Comparison of ENCODE assay signal across 8 mouse cellular contexts in genomic region chr3:87755964-87756363, GRCm38 (mm10). TPM values are rescaled to one million over a fixed set of nuclear protein-coding genes. Genes with fewer than 3 reads are reported as not detected.
DNase-seq lines count a peak whose midpoint lies in the region; ATAC-seq lines count a peak whose summit lies in the region.

No protein-coding gene starts in this region.

- peak; percentile 79 to 80 for DNase-seq in adrenal gland, postnatal 4 days (ENCODE audit: low spot score in 2 of 2)
- peak; percentile 86 for DNase-seq in embryonic facial prominence, embryonic 14.5 days (ENCODE audit: low spot score)
- DNase-seq in heart, embryonic 10.5 days (ENCODE audit: low spot score), result peak; percentile 90
- DNase-seq in kidney, adult 9 months, result peak; percentile 88
- DNase-seq in spleen, adult 12 weeks (ENCODE audit: low spot score), result peak; percentile 13

- H3K27ac ChIP-seq in embryonic facial prominence, embryonic 14.5 days (replicated peaks; ENCODE audit: low read depth, low read length), result no peak overlapping the region
- 0 out of 2 replicates have a peak overlapping the region, but pooled peaks have one; percentile 25 for H3K27ac ChIP-seq in heart, embryonic 10.5 days
- H3K27ac ChIP-seq in limb, embryonic 13.5 days, result no peak overlapping the region
- no peak overlapping the region for H3K27ac ChIP-seq in midbrain, embryonic 15.5 days

- ATAC-seq in embryonic facial prominence, embryonic 14.5 days (ENCODE audit: low read depth), result peak; percentile 96
- peak; percentile 87 for ATAC-seq in limb, embryonic 13.5 days (ENCODE audit: low FRiP score, low read depth)
- peak; percentile 91 for ATAC-seq in midbrain, embryonic 15.5 days (replicated peaks)
- no peak for ATAC-seq in erythroid progenitor cell, adult 5-6 weeks (replicated peaks; ENCODE audit: low FRiP score, poor library complexity, severe bottlenecking)

- peaks cover 6% of the 10 kb centered on the region; the same call in 1 of the 2 replicates for H3K4me1 ChIP-seq in embryonic facial prominence, embryonic 14.5 days (ENCODE audit: control insufficient read depth, insufficient read depth, low read length)
- H3K4me1 ChIP-seq in heart, embryonic 10.5 days, result peaks cover 26% of the 10 kb centered on the region
- H3K4me1 ChIP-seq in limb, embryonic 13.5 days, result peaks cover 10% of the 10 kb centered on the region
- H3K4me1 ChIP-seq in midbrain, embryonic 15.5 days, result peaks cover 3% of the 10 kb centered on the region; the same call in 1 of the 2 replicates

- peak overlapping the region; percentile 22 for H3K4me3 ChIP-seq in embryonic facial prominence, embryonic 14.5 days (ENCODE audit: low read depth, low read length)
- peak overlapping the region; percentile 37 for H3K4me3 ChIP-seq in heart, embryonic 10.5 days
- H3K4me3 ChIP-seq in limb, embryonic 13.5 days, result peak overlapping the region; percentile 22; the same call in 1 of the 2 replicates
- peak overlapping the region; percentile 29 for H3K4me3 ChIP-seq in midbrain, embryonic 15.5 days

- H3K4me2 ChIP-seq in embryonic facial prominence, embryonic 14.5 days (ENCODE audit: low read depth, low read length), result peak overlapping the region; percentile 51
- H3K4me2 ChIP-seq in limb, embryonic 13.5 days (replicated peaks), result peak overlapping the region; percentile 59
- peak overlapping the region; percentile 54 for H3K4me2 ChIP-seq in midbrain, embryonic 15.5 days

- WGBS in embryonic facial prominence, embryonic 14.5 days, result 3% methylated on average over 20 of the region's 24 CpGs
- 4% methylated on average over 24 of the region's 24 CpGs for WGBS in heart, embryonic 10.5 days
- 2% methylated on average over 24 of the region's 24 CpGs for WGBS in limb, embryonic 13.5 days
- WGBS in midbrain, embryonic 15.5 days, result 4% methylated on average over 24 of the region's 24 CpGs

- peak overlapping the region; percentile 45; the same call in 1 of the 2 replicates for H3K9ac ChIP-seq in embryonic facial prominence, embryonic 14.5 days (ENCODE audit: low read depth, low read length)
- H3K9ac ChIP-seq in limb, embryonic 13.5 days, result peak overlapping the region; percentile 40
- peak overlapping the region; percentile 17; the same call in 1 of the 2 replicates for H3K9ac ChIP-seq in midbrain, embryonic 15.5 days

- H3K36me3 ChIP-seq in embryonic facial prominence, embryonic 14.5 days (ENCODE audit: control insufficient read depth, insufficient read depth, low read length), result peaks cover 15% of the 10 kb centered on the region; the same call in 1 of the 2 replicates
- H3K36me3 ChIP-seq in heart, embryonic 10.5 days, result peaks cover 36% of the 10 kb centered on the region
- peaks cover 32% of the 10 kb centered on the region for H3K36me3 ChIP-seq in limb, embryonic 13.5 days
- no peaks in the 10 kb centered on the region for H3K36me3 ChIP-seq in midbrain, embryonic 15.5 days (replicated peaks)

- H3K9me3 ChIP-seq in embryonic facial prominence, embryonic 14.5 days (ENCODE audit: control insufficient read depth, low read length), result no peaks in the 10 kb centered on the region
- H3K9me3 ChIP-seq in heart, embryonic 10.5 days, result no peaks in the 10 kb centered on the region
- no peaks in the 10 kb centered on the region for H3K9me3 ChIP-seq in limb, embryonic 13.5 days
- H3K9me3 ChIP-seq in midbrain, embryonic 15.5 days, result no peaks in the 10 kb centered on the region

- H3K27me3 ChIP-seq in embryonic facial prominence, embryonic 14.5 days (replicated peaks; ENCODE audit: control insufficient read depth, insufficient read depth, low read length), result 0 out of 2 replicates have a peak, but pooled peaks cover 2% of the 10 kb centered on the region
- peaks cover 82% of the 10 kb centered on the region for H3K27me3 ChIP-seq in heart, embryonic 10.5 days (ENCODE audit: insufficient read depth, poor library complexity, severe bottlenecking)
- peaks cover 12% of the 10 kb centered on the region for H3K27me3 ChIP-seq in limb, embryonic 13.5 days
- H3K27me3 ChIP-seq in midbrain, embryonic 15.5 days (replicated peaks), result peaks cover 7% of the 10 kb centered on the region

RNA-seq across cellular contexts. Expression of gene Lrrc71, which starts 7.5 kb away (rescaled TPM):
- total RNA-seq in adrenal gland, postnatal 4 days (2021), result 1 to 10 TPM in 1 of 2 experiments, under 1 TPM in 1; 0.78 to 1.5 TPM
- polyA plus RNA-seq in embryonic facial prominence, embryonic 14.5 days (2014; fragmentation: Nextera tagmentation; extraction: Ambion mirVana), result 0.60 and 1.5 TPM in 2 replicates
- 0.30 and 0.63 TPM in 2 replicates for polyA plus RNA-seq in heart, embryonic 10.5 days (2016; fragmentation: Nextera tagmentation; extraction: Ambion mirVana)
- 0.36 and 0.61 TPM in 2 replicates for polyA plus RNA-seq in limb, embryonic 13.5 days (2015; fragmentation: Nextera tagmentation; extraction: Ambion mirVana)
- polyA plus RNA-seq in midbrain, embryonic 15.5 days (2015; fragmentation: Nextera tagmentation; extraction: Ambion mirVana), result 0.84 and 0.89 TPM in 2 replicates
- total RNA-seq in erythroid progenitor cell, adult 5-6 weeks (2015; ENCODE audit: low replicate concordance), result not detected in 2 replicates
- not detected in 2 replicates for total RNA-seq in erythroid progenitor cell, adult 5-6 weeks (2017; ENCODE audit: low replicate concordance)

RNA-seq across cellular contexts. Expression of gene Ntrk1, which starts 39.0 kb away (rescaled TPM):
- total RNA-seq in adrenal gland, postnatal 4 days (2021), result 10 to 100 TPM; 14.6 to 26.4 TPM
- 16.2 and 19.5 TPM in 2 replicates for polyA plus RNA-seq in embryonic facial prominence, embryonic 14.5 days (2014; fragmentation: Nextera tagmentation; extraction: Ambion mirVana)
- 0.05 and 0.68 TPM in 2 replicates for polyA plus RNA-seq in heart, embryonic 10.5 days (2016; fragmentation: Nextera tagmentation; extraction: Ambion mirVana)
- polyA plus RNA-seq in limb, embryonic 13.5 days (2015; fragmentation: Nextera tagmentation; extraction: Ambion mirVana), result 2.6 and 2.7 TPM in 2 replicates
- 1.0 and 1.6 TPM in 2 replicates for polyA plus RNA-seq in midbrain, embryonic 15.5 days (2015; fragmentation: Nextera tagmentation; extraction: Ambion mirVana)
- total RNA-seq in erythroid progenitor cell, adult 5-6 weeks (2015; ENCODE audit: low replicate concordance), result not detected in 2 replicates
- total RNA-seq in erythroid progenitor cell, adult 5-6 weeks (2017; ENCODE audit: low replicate concordance), result not detected in 2 replicates

RNA-seq across cellular contexts. Expression of gene Insrr, which starts 40.8 kb away (rescaled TPM):
- total RNA-seq in adrenal gland, postnatal 4 days (2021), result 1 to 10 TPM; 2.1 to 5.8 TPM
- 1.2 and 1.6 TPM in 2 replicates for polyA plus RNA-seq in embryonic facial prominence, embryonic 14.5 days (2014; fragmentation: Nextera tagmentation; extraction: Ambion mirVana)
- 0.07 TPM in 1 of 2 replicates, not detected in the other for polyA plus RNA-seq in heart, embryonic 10.5 days (2016; fragmentation: Nextera tagmentation; extraction: Ambion mirVana)
- polyA plus RNA-seq in limb, embryonic 13.5 days (2015; fragmentation: Nextera tagmentation; extraction: Ambion mirVana), result 0.27 and 0.51 TPM in 2 replicates
- polyA plus RNA-seq in midbrain, embryonic 15.5 days (2015; fragmentation: Nextera tagmentation; extraction: Ambion mirVana), result 0.66 and 0.69 TPM in 2 replicates
- not detected in 2 replicates for total RNA-seq in erythroid progenitor cell, adult 5-6 weeks (2015; ENCODE audit: low replicate concordance)
- total RNA-seq in erythroid progenitor cell, adult 5-6 weeks (2017; ENCODE audit: low replicate concordance), result not detected in 2 replicates

Comparison
In these comparisons a context has a peak if more than half of its experiments do, and no peak if none do; other contexts are left out.
1. DNase-seq: peak in every context shown above with its lines; median percentile 90 in heart, embryonic 10.5 days; 88 in kidney, adult 9 months; 86 in embryonic facial prominence, embryonic 14.5 days; 80 in adrenal gland, postnatal 4 days; 13 in spleen, adult 12 weeks.